8 mouse cellular contexts compared by ENCODE assay signal in the genomic region with DNA sequence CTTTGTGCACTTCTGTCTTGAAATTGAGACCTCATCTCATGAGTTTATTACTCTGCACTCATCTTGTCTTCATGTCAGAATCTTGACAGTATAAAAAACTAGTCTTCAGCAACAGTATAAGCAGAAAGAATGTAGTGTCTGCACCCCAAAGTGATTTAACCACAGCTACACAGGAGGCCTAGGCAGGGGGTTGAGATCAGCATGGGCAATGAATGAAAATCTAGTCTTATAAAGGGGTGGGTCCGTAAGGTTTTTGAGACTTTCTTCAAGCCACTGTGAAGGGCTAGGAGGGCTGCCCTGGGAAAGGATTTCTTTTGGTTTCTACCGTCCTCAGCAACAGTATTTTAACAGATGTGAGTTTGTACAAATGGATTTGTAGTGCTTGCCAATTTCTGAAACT. TPM values are rescaled to one million over a fixed set of nuclear protein-coding genes. Genes with fewer than 3 reads are reported as not detected.
A peak's percentile ranks its signal among the peaks of the same experiment; 100 is the strongest.
DNase-seq lines count a peak whose midpoint lies in the region; ATAC-seq and TF ChIP-seq lines count a peak whose summit lies in the region.

No protein-coding gene starts in this region.

- H3K36me3 ChIP-seq in heart, embryonic 11.5 days (ENCODE audit: control insufficient read depth, insufficient read depth, low read length), result peaks cover 17% of the 10 kb centered on the region
- H3K36me3 ChIP-seq in E14TG2a.4 (ENCODE audit: insufficient read depth, low read length), result peaks cover 66% of the 10 kb centered on the region
- H3K36me3 ChIP-seq in forebrain, embryonic 13.5 days (ENCODE audit: poor library complexity, severe bottlenecking), result peaks cover 37% of the 10 kb centered on the region
- peaks cover 45% of the 10 kb centered on the region for H3K36me3 ChIP-seq in liver, embryonic 12.5 days

- H3K27me3 ChIP-seq in heart, embryonic 11.5 days (ENCODE audit: control insufficient read depth, insufficient read depth, low read length), result no peaks in the 10 kb centered on the region
- H3K27me3 ChIP-seq in E14TG2a.4 (ENCODE audit: insufficient read depth, low read length), result no peaks in the 10 kb centered on the region
- no peaks in the 10 kb centered on the region for H3K27me3 ChIP-seq in forebrain, embryonic 13.5 days
- no peaks in the 10 kb centered on the region for H3K27me3 ChIP-seq in liver, embryonic 12.5 days (replicated peaks)

- H3K4me2 ChIP-seq in heart, embryonic 11.5 days, result peak overlapping the region; percentile 72
- peak overlapping the region; percentile 66 for H3K4me2 ChIP-seq in forebrain, embryonic 13.5 days
- peak overlapping the region; percentile 68 for H3K4me2 ChIP-seq in liver, embryonic 12.5 days

- H3K4me1 ChIP-seq in heart, embryonic 11.5 days (ENCODE audit: control insufficient read depth, insufficient read depth, low read length), result peaks cover 12% of the 10 kb centered on the region; the same call in 1 of the 2 replicates
- H3K4me1 ChIP-seq in E14TG2a.4 (replicated peaks; ENCODE audit: low read depth, low read length), result peaks cover 25% of the 10 kb centered on the region
- peaks cover 14% of the 10 kb centered on the region for H3K4me1 ChIP-seq in forebrain, embryonic 13.5 days
- peaks cover 23% of the 10 kb centered on the region for H3K4me1 ChIP-seq in liver, embryonic 12.5 days

- no peak for DNase-seq in heart, postnatal 36 days
- no peak for DNase-seq in frontal cortex, postnatal 36 days (ENCODE audit: low spot score in 2 of 2)
- DNase-seq in kidney, adult 11 months, result no peak

- no peak for ATAC-seq in heart, embryonic 11.5 days (replicated peaks; ENCODE audit: insufficient number of reproducible peaks, low FRiP score, low TSS enrichment)
- ATAC-seq in forebrain, embryonic 13.5 days, result peak; percentile 26
- ATAC-seq in liver, embryonic 12.5 days, result no peak
- ATAC-seq in CD4-positive, CD25-positive, alpha-beta regulatory T cell, adult 4 months, result no peak

- H3K27ac ChIP-seq in heart, embryonic 11.5 days (ENCODE audit: low read depth, low read length), result no peak overlapping the region
- H3K27ac ChIP-seq in forebrain, embryonic 13.5 days, result 0 out of 2 replicates have a peak overlapping the region, but pooled peaks have one; percentile 67
- H3K27ac ChIP-seq in liver, embryonic 12.5 days, result peak overlapping the region; percentile 70; the same call in 1 of the 2 replicates

- 65% methylated on average over 2 of the region's 2 CpGs for WGBS in heart, embryonic 11.5 days (ENCODE audit: insufficient replicate concordance)
- WGBS in forebrain, embryonic 13.5 days, result 35% methylated on average over 2 of the region's 2 CpGs
- WGBS in liver, embryonic 12.5 days (ENCODE audit: insufficient replicate concordance), result 52% methylated on average over 2 of the region's 2 CpGs

- no peaks in the 10 kb centered on the region for H3K9me3 ChIP-seq in heart, embryonic 11.5 days (replicated peaks; ENCODE audit: control insufficient read depth, low read length)
- no peaks in the 10 kb centered on the region for H3K9me3 ChIP-seq in E14TG2a.4 (ENCODE audit: low read length)
- no peaks in the 10 kb centered on the region for H3K9me3 ChIP-seq in forebrain, embryonic 13.5 days (replicated peaks)
- H3K9me3 ChIP-seq in liver, embryonic 12.5 days (replicated peaks), result no peaks in the 10 kb centered on the region

- H3K4me3 ChIP-seq in heart, embryonic 11.5 days (ENCODE audit: low read depth, low read length), result peak overlapping the region; percentile 79
- peak overlapping the region; percentile 84; the same call in 1 of the 2 replicates for H3K4me3 ChIP-seq in E14TG2a.4 (replicated peaks; ENCODE audit: low read length)
- peak overlapping the region; percentile 68 for H3K4me3 ChIP-seq in forebrain, embryonic 13.5 days
- H3K4me3 ChIP-seq in liver, embryonic 12.5 days, result peak overlapping the region; percentile 69

- no peak overlapping the region for H3K9ac ChIP-seq in heart, embryonic 11.5 days (ENCODE audit: low read depth, low read length)
- H3K9ac ChIP-seq in forebrain, embryonic 13.5 days, result peak overlapping the region; percentile 84; the same call in 1 of the 2 replicates
- peak overlapping the region; percentile 75; the same call in 1 of the 2 replicates for H3K9ac ChIP-seq in liver, embryonic 12.5 days

- no peak for TF ChIP-seq CTCF in E14TG2a.4 (conservative IDR thresholded peaks at IDR 0.05; ENCODE audit: low read length)

- intact Hi-C loops in heart, postnatal 36 days (cut with DNase I), result loop anchor here (2.0 kb wide), 1 partner anchor 26 kb away; a partner anchor contains a TSS

RNA-seq across cellular contexts. Expression of a gene that starts 0.3 kb away (rescaled TPM):
- polyA plus RNA-seq in heart, embryonic 11.5 days (2014; fragmentation: Nextera tagmentation; extraction: Ambion mirVana), result 72.0 and 74.2 TPM in 2 replicates
- 10 to 100 TPM; 42.6 to 57.7 TPM for total RNA-seq in heart, postnatal 36 days (2021)
- 66.3 and 70.1 TPM in 2 replicates for polyA plus RNA-seq in forebrain, embryonic 13.5 days (2015; fragmentation: Nextera tagmentation; extraction: Ambion mirVana)
- 27.5 and 28.1 TPM in 2 replicates for polyA plus RNA-seq in liver, embryonic 12.5 days (2016; fragmentation: Nextera tagmentation; extraction: Ambion mirVana)
- polyA plus RNA-seq in CD4-positive, CD25-positive, alpha-beta regulatory T cell, adult 4 months (2017; shearing (Covaris generic)), result 100 to 1,000 TPM in 1 of 2 experiments, 10 to 100 TPM in 1; 92.4 to 106 TPM

RNA-seq across cellular contexts. Expression of a gene that starts 10.7 kb away (rescaled TPM):
- 0.63 TPM in 2 replicates for polyA plus RNA-seq in heart, embryonic 11.5 days (2014; fragmentation: Nextera tagmentation; extraction: Ambion mirVana)
- under 1 TPM; 0.51 to 0.61 TPM for total RNA-seq in heart, postnatal 36 days (2021)
- 0.57 and 0.67 TPM in 2 replicates for polyA plus RNA-seq in forebrain, embryonic 13.5 days (2015; fragmentation: Nextera tagmentation; extraction: Ambion mirVana)
- polyA plus RNA-seq in liver, embryonic 12.5 days (2016; fragmentation: Nextera tagmentation; extraction: Ambion mirVana), result 0.18 and 0.30 TPM in 2 replicates
- polyA plus RNA-seq in CD4-positive, CD25-positive, alpha-beta regulatory T cell, adult 4 months (2017; shearing (Covaris generic)), result 1 to 10 TPM in 1 of 2 experiments, under 1 TPM in 1; 0.69 to 1.3 TPM

RNA-seq across cellular contexts. Expression of a gene that starts 11.1 kb away (rescaled TPM):
- 41.3 and 43.3 TPM in 2 replicates for polyA plus RNA-seq in heart, embryonic 11.5 days (2014; fragmentation: Nextera tagmentation; extraction: Ambion mirVana)
- 10 to 100 TPM; 10.8 to 11.0 TPM for total RNA-seq in heart, postnatal 36 days (2021)
- polyA plus RNA-seq in forebrain, embryonic 13.5 days (2015; fragmentation: Nextera tagmentation; extraction: Ambion mirVana), result 57.5 and 60.4 TPM in 2 replicates
- 36.8 and 39.1 TPM in 2 replicates for polyA plus RNA-seq in liver, embryonic 12.5 days (2016; fragmentation: Nextera tagmentation; extraction: Ambion mirVana)
- 10 to 100 TPM; 29.8 to 34.1 TPM for polyA plus RNA-seq in CD4-positive, CD25-positive, alpha-beta regulatory T cell, adult 4 months (2017; shearing (Covaris generic))

RNA-seq across cellular contexts. Expression of a gene that starts 11.3 kb away (rescaled TPM):
- polyA plus RNA-seq in heart, embryonic 11.5 days (2014; fragmentation: Nextera tagmentation; extraction: Ambion mirVana), result 512 and 535 TPM in 2 replicates
- 100 to 1,000 TPM; 242 to 257 TPM for total RNA-seq in heart, postnatal 36 days (2021)
- polyA plus RNA-seq in forebrain, embryonic 13.5 days (2015; fragmentation: Nextera tagmentation; extraction: Ambion mirVana), result 665 and 692 TPM in 2 replicates
- polyA plus RNA-seq in liver, embryonic 12.5 days (2016; fragmentation: Nextera tagmentation; extraction: Ambion mirVana), result 322 and 329 TPM in 2 replicates
- 100 to 1,000 TPM; 338 to 343 TPM for polyA plus RNA-seq in CD4-positive, CD25-positive, alpha-beta regulatory T cell, adult 4 months (2017; shearing (Covaris generic))

RNA-seq across cellular contexts. Expression of a gene that starts 17.0 kb away (rescaled TPM):
- 78.7 and 86.9 TPM in 2 replicates for polyA plus RNA-seq in heart, embryonic 11.5 days (2014; fragmentation: Nextera tagmentation; extraction: Ambion mirVana)
- total RNA-seq in heart, postnatal 36 days (2021), result 10 to 100 TPM; 38.3 to 42.1 TPM
- 64.3 and 71.3 TPM in 2 replicates for polyA plus RNA-seq in forebrain, embryonic 13.5 days (2015; fragmentation: Nextera tagmentation; extraction: Ambion mirVana)
- polyA plus RNA-seq in liver, embryonic 12.5 days (2016; fragmentation: Nextera tagmentation; extraction: Ambion mirVana), result 64.9 and 69.7 TPM in 2 replicates
- 10 to 100 TPM; 39.7 to 46.7 TPM for polyA plus RNA-seq in CD4-positive, CD25-positive, alpha-beta regulatory T cell, adult 4 months (2017; shearing (Covaris generic))
